Mouse (Mus musculus) bone marrow, adult 2 months (tissue): ENCODE measurements around the gene Irf5.

Experiments
- CTCF ChIP-seq: fragments of 200-500 bp; IDR thresholded peaks from 2 replicates; pipeline ENCODE4 v1.5.1; 2011; ENCODE audit warnings: low read length, control low read depth; ENCODE audit not compliant: control insufficient read depth, insufficient read depth
- POLR2A ChIP-seq: fragments of 200-500 bp; IDR thresholded peaks from 2 replicates; pipeline ENCODE4 v1.6.1; 2011; ENCODE audit warnings: low read depth, mild to moderate bottlenecking, control low read depth, low read length, borderline replicate concordance; ENCODE audit not compliant: control insufficient read depth

GRCm38 (mm10) chr6:29497791-29498190 lies 28.6 kb upstream of the Irf5 start:
- TF ChIP-seq CTCF (no peak), POLR2A (no peak)
